Mouse (Mus musculus) erythroblast, embryonic 14.5 days (primary cell): ENCODE measurements around the gene Crebl2.

Experiments
- GATA1 ChIP-seq: IDR thresholded peaks from 2 replicates; pipeline ENCODE4 v1.6.1; 2012; ENCODE audit warnings: low read length, inconsistent platforms, mixed read lengths
- TAL1 ChIP-seq: IDR thresholded peaks from 3 replicates; pipeline ENCODE4 v1.6.1; 2012; ENCODE audit warnings: low read length, inconsistent platforms, mixed read lengths

- no peak for TF ChIP-seq TAL1
- no peak for TF ChIP-seq GATA1
Observed at GRCm38 (mm10) chr6:134817051-134817928, 12.7 kb upstream of the Crebl2 start.
